ENCODE assay signal across 9 mouse cellular contexts in the genomic region with DNA sequence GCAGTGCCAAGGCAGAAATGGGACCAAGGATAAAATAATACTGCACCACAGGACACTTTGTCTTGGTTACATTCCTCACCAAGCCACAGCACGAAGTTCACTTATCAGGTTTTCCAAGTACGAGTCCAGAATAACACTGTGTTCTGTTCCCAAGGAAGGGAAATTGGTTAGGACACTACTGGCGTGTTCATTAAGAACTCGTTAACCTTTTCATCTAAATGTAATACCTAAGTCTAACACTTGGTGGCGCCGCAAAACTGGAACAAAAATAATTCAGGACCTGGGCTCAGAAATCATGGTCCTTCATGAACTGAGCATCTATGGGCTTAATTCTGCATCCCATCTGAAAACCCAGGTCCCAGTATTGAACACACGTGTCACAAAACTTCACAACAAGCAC. TPM values are rescaled to one million over a fixed set of nuclear protein-coding genes. Genes with fewer than 3 reads are reported as not detected.
DNase-seq lines count a peak whose midpoint lies in the region; ATAC-seq and TF ChIP-seq lines count a peak whose summit lies in the region.
"Had no signal": no experiment of that assay in that cellular context is flagged by ENCODE, and none has a peak within 500 bp of the region (broad histone marks: within the 10 kb centered on the region; RNA-seq: fewer than 3 reads in every experiment).

No protein-coding gene starts in this region.

- no peak overlapping the region for H3K4me2 ChIP-seq in neural tube, embryonic 15.5 days
- H3K4me2 ChIP-seq in forebrain, embryonic 11.5 days (ENCODE audit: low read depth, low read length, severe bottlenecking), result no peak overlapping the region
- H3K4me2 ChIP-seq: neural tube, embryonic 12.5 days had no signal

- H3K9me3 ChIP-seq in neural tube, embryonic 15.5 days (replicated peaks), result no peaks in the 10 kb centered on the region
- H3K9me3 ChIP-seq in forebrain, embryonic 11.5 days (ENCODE audit: control insufficient read depth, low read length), result no peaks in the 10 kb centered on the region
- H3K9me3 ChIP-seq: neural tube, embryonic 12.5 days had no signal

- H3K4me1 ChIP-seq in neural tube, embryonic 15.5 days, result peaks cover 18% of the 10 kb centered on the region
- H3K4me1 ChIP-seq in forebrain, embryonic 11.5 days (replicated peaks; ENCODE audit: control insufficient read depth, insufficient read depth, low read length), result 0 out of 2 replicates have a peak, but pooled peaks cover 6% of the 10 kb centered on the region

- DNase-seq in gastrocnemius, adult 2 months, result no peak
- DNase-seq in gastrocnemius, postnatal 14 days, result no peak
- peak; percentile 41 for DNase-seq in neural tube, embryonic 10.5 days (ENCODE audit: extremely low spot score, low spot score)
- DNase-seq in adrenal gland, postnatal 36 days, result peak; percentile 20 to 49
- peak; percentile 62 to 76 for DNase-seq in heart, adult 9 months (ENCODE audit: low spot score in 2 of 2)
- peak; percentile 78 for DNase-seq in mesoderm, embryonic 11.5 days (ENCODE audit: low read depth, low spot score)
- no peak for DNase-seq in forebrain, embryonic 11.5 days (ENCODE audit: low spot score)

- no peak overlapping the region for H3K4me3 ChIP-seq in gastrocnemius, adult 2 months
- H3K4me3 ChIP-seq in neural tube, embryonic 15.5 days (replicated peaks), result no peak overlapping the region
- no peak overlapping the region for H3K4me3 ChIP-seq in forebrain, embryonic 11.5 days (ENCODE audit: low read depth, low read length)
- H3K4me3 ChIP-seq: neural tube, embryonic 12.5 days had no signal

- H3K27ac ChIP-seq in gastrocnemius, adult 2 months, result peak overlapping the region; percentile 78
- H3K27ac ChIP-seq in neural tube, embryonic 15.5 days (replicated peaks), result no peak overlapping the region
- H3K27ac ChIP-seq in forebrain, embryonic 11.5 days (ENCODE audit: low read depth, low read length), result no peak overlapping the region
- H3K27ac ChIP-seq: neural tube, embryonic 12.5 days had no signal

- intact Hi-C loops in gastrocnemius, adult 2 months (cut with DNase I), result no loop called here
- intact Hi-C loops in gastrocnemius, postnatal 14 days (cut with DNase I; ENCODE audit: low total_unique reads), result no loop called here

- peak; percentile 75 for TF ChIP-seq CTCF in gastrocnemius, adult 2 months (IDR thresholded peaks at IDR 0.05)

- H3K36me3 ChIP-seq in neural tube, embryonic 15.5 days, result peaks cover 17% of the 10 kb centered on the region
- H3K36me3 ChIP-seq in forebrain, embryonic 11.5 days (ENCODE audit: control insufficient read depth, insufficient read depth, low read length), result no peaks in the 10 kb centered on the region

- no peaks in the 10 kb centered on the region for H3K27me3 ChIP-seq in neural tube, embryonic 15.5 days (replicated peaks)
- H3K27me3 ChIP-seq in forebrain, embryonic 11.5 days (ENCODE audit: control insufficient read depth, insufficient read depth, low read length), result no peaks in the 10 kb centered on the region
- H3K27me3 ChIP-seq: neural tube, embryonic 12.5 days had no signal

- WGBS in neural tube, embryonic 15.5 days, result 21% methylated on average over 7 of the region's 7 CpGs
- WGBS in forebrain, embryonic 11.5 days, result 21% methylated on average over 7 of the region's 7 CpGs

- ATAC-seq in neural tube, embryonic 15.5 days (ENCODE audit: low FRiP score), result no peak
- ATAC-seq in forebrain, embryonic 11.5 days (replicated peaks; ENCODE audit: low FRiP score), result no peak

- H3K9ac ChIP-seq in neural tube, embryonic 15.5 days (replicated peaks), result no peak overlapping the region
- no peak overlapping the region for H3K9ac ChIP-seq in forebrain, embryonic 11.5 days (ENCODE audit: low read length)
- H3K9ac ChIP-seq: neural tube, embryonic 12.5 days had no signal

RNA-seq across cellular contexts. Expression of a gene that starts 5.0 kb away (rescaled TPM):
- total RNA-seq in gastrocnemius, adult 2 months (2021), result 10 to 100 TPM; 13.6 to 14.6 TPM
- 10 to 100 TPM; 11.2 to 13.2 TPM for total RNA-seq in gastrocnemius, postnatal 14 days (2021)
- 45.4 and 47.3 TPM in 2 replicates for polyA plus RNA-seq in neural tube, embryonic 15.5 days (2015; fragmentation: Nextera tagmentation; extraction: Ambion mirVana)
- 10 to 100 TPM; 27.1 to 32.8 TPM for total RNA-seq in adrenal gland, postnatal 36 days (2021)
- polyA plus RNA-seq in forebrain, embryonic 11.5 days (2014; fragmentation: Nextera tagmentation; extraction: Ambion mirVana), result 35.8 and 38.4 TPM in 2 replicates

RNA-seq across cellular contexts. Expression of a gene that starts 5.3 kb away (rescaled TPM):
- 10 to 100 TPM; 49.5 to 50.7 TPM for total RNA-seq in gastrocnemius, adult 2 months (2021)
- total RNA-seq in gastrocnemius, postnatal 14 days (2021), result 10 to 100 TPM; 35.6 to 47.3 TPM
- 106 TPM in 2 replicates for polyA plus RNA-seq in neural tube, embryonic 15.5 days (2015; fragmentation: Nextera tagmentation; extraction: Ambion mirVana)
- 10 to 100 TPM; 67.5 to 72.7 TPM for total RNA-seq in adrenal gland, postnatal 36 days (2021)
- 94.6 and 99.4 TPM in 2 replicates for polyA plus RNA-seq in forebrain, embryonic 11.5 days (2014; fragmentation: Nextera tagmentation; extraction: Ambion mirVana)

RNA-seq across cellular contexts. Expression of a gene that starts 46.0 kb away (rescaled TPM):
- total RNA-seq in gastrocnemius, adult 2 months (2021), result 100 to 1,000 TPM in 1 of 2 experiments, 10 to 100 TPM in 1; 15.4 to 183 TPM
- total RNA-seq in gastrocnemius, postnatal 14 days (2021), result 10 to 100 TPM; 15.4 to 70.6 TPM
- 80.8 and 91.6 TPM in 2 replicates for polyA plus RNA-seq in neural tube, embryonic 15.5 days (2015; fragmentation: Nextera tagmentation; extraction: Ambion mirVana)
- 10 to 100 TPM; 76.4 to 98.7 TPM for total RNA-seq in adrenal gland, postnatal 36 days (2021)
- polyA plus RNA-seq in forebrain, embryonic 11.5 days (2014; fragmentation: Nextera tagmentation; extraction: Ambion mirVana), result 7.4 and 9.5 TPM in 2 replicates

Comparison
In these comparisons a context has a peak if more than half of its experiments do, and no peak if none do; other contexts are left out.
1. DNase-seq: peak in neural tube, embryonic 10.5 days (single experiment), adrenal gland, postnatal 36 days (2 of 2), heart, adult 9 months (2 of 2) and mesoderm, embryonic 11.5 days (single experiment); none in gastrocnemius, adult 2 months (single experiment), gastrocnemius, postnatal 14 days (single experiment) and forebrain, embryonic 11.5 days (single experiment).